Mouse (Mus musculus) lung, embryonic 14.5 days (tissue): ENCODE measurements around the gene Lactb. TPM values are rescaled to one million over a fixed set of nuclear protein-coding genes. Genes with fewer than 3 reads are reported as not detected.
A peak's percentile ranks its signal among the peaks of the same experiment; 100 is the strongest.

Experiments
- ATAC-seq: fragments of 200-750 bp; cut with Nextera tagmentation; 2 replicates; pipeline ENCODE4 v1.8.0; 2017; ENCODE audit warnings: mild to moderate bottlenecking, moderate TSS enrichment, moderate library complexity; ENCODE audit not compliant: insufficient read depth
- DNase-seq: peaks from one replicate; pipeline ENCODE4 v3.0.0-alpha.2; 2015
- H3K27ac ChIP-seq: fragments of 300-500 bp; sonication (generic); 2 replicates; pipeline ENCODE4 v1.5.1; 2014; ENCODE audit warnings: low read depth, mild to moderate bottlenecking, moderate library complexity
- H3K27me3 ChIP-seq: fragments of 300-500 bp; sonication (generic); 2 replicates; pipeline ENCODE4 v1.6.1; 2014; ENCODE audit warnings: low read length, control low read depth; ENCODE audit not compliant: insufficient read depth
- H3K36me3 ChIP-seq: fragments of 300-500 bp; sonication (generic); 2 replicates; pipeline ENCODE4 v1.6.1; 2014; ENCODE audit warnings: control low read depth; ENCODE audit not compliant: insufficient read depth
- H3K4me1 ChIP-seq: fragments of 300-500 bp; sonication (generic); 2 replicates; pipeline ENCODE4 v1.6.1; 2014; ENCODE audit warnings: antibody characterized with exemption, control low read depth; ENCODE audit not compliant: insufficient read depth
- H3K4me2 ChIP-seq: fragments of 300-500 bp; sonication (generic); 2 replicates; pipeline ENCODE4 v1.6.1; 2014; ENCODE audit warnings: mild to moderate bottlenecking
- H3K4me3 ChIP-seq: fragments of 300-500 bp; sonication (generic); 2 replicates; pipeline ENCODE4 v1.5.1; 2014; ENCODE audit warnings: low read depth, low read length
- H3K9ac ChIP-seq: fragments of 300-500 bp; sonication (generic); 2 replicates; pipeline ENCODE4 v1.6.1; 2014
- H3K9me3 ChIP-seq: fragments of 300-500 bp; sonication (generic); 2 replicates; pipeline ENCODE4 v1.6.1; 2016; ENCODE audit warnings: low read depth, low read length, control low read depth
- CTCF ChIP-seq: IDR thresholded peaks from 2 replicates; pipeline ENCODE4 v1.5.1; 2016; ENCODE audit warnings: antibody characterized with exemption, low read depth
- WGBS: fragments of 180-500 bp; shearing (Covaris S2); extraction: QIAGEN DNeasy Blood & Tissue Kit; methylation state at CpG from one replicate; pipeline ENCODE4 v1.1.7; 2014; 5-methylcytosine and 5-hydroxymethylcytosine counted together
- polyA plus RNA-seq: library from polyadenylated mRNA; unstranded; fragments of >200 nt; fragmentation: Nextera tagmentation; extraction: Ambion mirVana; gene quantifications from 2 replicates; pipeline ENCODE4 v1.2.1, GENCODE M21; 2014

The Lactb gene
- polyA plus RNA-seq, 1 experiment from 2014 or later = 8.7 TPM

- under 1% methylated on average over 76 of the region's 77 CpGs for WGBS
- H3K9ac ChIP-seq = peak within 1 kb of the TSS; percentile 93
- H3K4me1 ChIP-seq = peaks cover 6% of the 10 kb centered on the region
- DNase-seq (peak; percentile 97), ATAC-seq (peak; percentile 100)
- no peaks in the 10 kb centered on the region for H3K27me3 ChIP-seq
- H3K27ac ChIP-seq = peak within 1 kb of the TSS; percentile 96
- no peak for TF ChIP-seq CTCF
- peak within 1 kb of the TSS; percentile 94 for H3K4me3 ChIP-seq
- peaks cover 17% of the 10 kb centered on the region for H3K36me3 ChIP-seq
- H3K9me3 ChIP-seq = no peaks in the 10 kb centered on the region
- H3K4me2 ChIP-seq = peak within 1 kb of the TSS; percentile 81
These were observed 29.3 kb downstream of the Lactb start, which contains the start of gene Rps27l for GRCm38 (mm10) chr9:66945647-66946641. TSS of gene Rps27l (plus strand) at chr9:66946086.

DNA sequence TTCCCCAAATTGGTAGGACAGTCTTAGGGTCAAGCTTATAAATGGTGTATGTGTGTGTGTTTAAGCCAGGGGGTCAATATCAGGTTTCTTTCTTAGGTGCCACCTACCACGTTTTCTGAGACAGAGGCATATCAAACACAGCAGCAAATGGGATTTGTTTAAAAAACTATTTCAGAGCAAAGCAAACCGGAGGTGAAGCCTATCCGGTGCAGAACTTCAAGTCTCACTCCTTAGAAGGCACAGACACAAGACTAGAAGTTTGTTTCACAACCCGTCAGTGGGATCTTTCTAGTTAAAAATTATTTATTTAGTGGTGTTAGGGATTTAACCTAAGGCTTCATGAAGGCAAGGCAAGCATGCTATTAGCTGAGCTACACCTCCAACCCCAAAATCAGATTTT is 30.1 kb downstream of the Lactb start:
- Histone ChIP-seq H3K27me3 (no peaks in the 10 kb centered on the region), H3K9me3 (no peaks in the 10 kb centered on the region), H3K27ac (peak overlapping the region; percentile 96), H3K9ac (peak overlapping the region; percentile 93), H3K4me2 (peak overlapping the region; percentile 81), H3K36me3 (peaks cover 17% of the 10 kb centered on the region), H3K4me3 (peak overlapping the region; percentile 94), H3K4me1 (peaks cover 6% of the 10 kb centered on the region)
- ATAC-seq (no peak), DNase-seq (no peak)
- 7% methylated on average over 4 of the region's 4 CpGs for WGBS
- TF ChIP-seq CTCF = no peak

GRCm38 (mm10) chr9:66938836-66939235 is 36.4 kb downstream of the Lactb start:
- no peaks in the 10 kb centered on the region for H3K36me3 ChIP-seq
- 9% methylated on average over 4 of the region's 4 CpGs for WGBS
- TF ChIP-seq CTCF = peak; percentile 86
- ATAC-seq (peak; percentile 49), DNase-seq (peak; percentile 92)
- H3K4me2 ChIP-seq = no peak overlapping the region
- H3K9me3 ChIP-seq = no peaks in the 10 kb centered on the region
- H3K9ac ChIP-seq = no peak overlapping the region
- no peak overlapping the region for H3K27ac ChIP-seq
- no peaks in the 10 kb centered on the region for H3K27me3 ChIP-seq
- no peak overlapping the region for H3K4me3 ChIP-seq
- H3K4me1 ChIP-seq = no peaks in the 10 kb centered on the region

DNA sequence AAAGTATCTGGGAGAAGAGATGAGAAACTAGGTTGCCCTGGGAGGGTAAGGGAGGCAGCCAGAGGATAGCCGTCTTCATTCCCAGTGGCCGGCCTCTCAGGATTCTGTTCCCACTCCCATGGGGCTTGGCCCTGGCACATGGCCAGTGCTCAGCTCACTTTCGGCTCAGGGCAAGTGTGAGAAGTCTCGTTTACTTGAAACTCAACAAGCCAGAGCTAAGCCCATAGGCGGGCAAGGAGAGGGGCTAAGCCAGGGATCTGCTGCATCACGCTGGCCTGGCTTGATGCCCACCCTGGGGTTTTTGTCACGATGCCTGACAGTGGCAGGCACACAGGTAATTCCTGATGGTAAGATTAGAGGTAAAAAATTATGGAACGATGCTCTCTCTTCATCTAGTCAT is 37.8 kb downstream of the Lactb start:
- DNase-seq (peak; percentile 55), ATAC-seq (no peak)
- Histone ChIP-seq H3K9ac (no peak overlapping the region), H3K4me1 (no peaks in the 10 kb centered on the region), H3K9me3 (no peaks in the 10 kb centered on the region), H3K4me3 (no peak overlapping the region), H3K36me3 (no peaks in the 10 kb centered on the region), H3K4me2 (no peak overlapping the region), H3K27me3 (no peaks in the 10 kb centered on the region), H3K27ac (no peak overlapping the region)
- no peak for TF ChIP-seq CTCF
- 53% methylated on average over 8 of the region's 8 CpGs for WGBS

DNA sequence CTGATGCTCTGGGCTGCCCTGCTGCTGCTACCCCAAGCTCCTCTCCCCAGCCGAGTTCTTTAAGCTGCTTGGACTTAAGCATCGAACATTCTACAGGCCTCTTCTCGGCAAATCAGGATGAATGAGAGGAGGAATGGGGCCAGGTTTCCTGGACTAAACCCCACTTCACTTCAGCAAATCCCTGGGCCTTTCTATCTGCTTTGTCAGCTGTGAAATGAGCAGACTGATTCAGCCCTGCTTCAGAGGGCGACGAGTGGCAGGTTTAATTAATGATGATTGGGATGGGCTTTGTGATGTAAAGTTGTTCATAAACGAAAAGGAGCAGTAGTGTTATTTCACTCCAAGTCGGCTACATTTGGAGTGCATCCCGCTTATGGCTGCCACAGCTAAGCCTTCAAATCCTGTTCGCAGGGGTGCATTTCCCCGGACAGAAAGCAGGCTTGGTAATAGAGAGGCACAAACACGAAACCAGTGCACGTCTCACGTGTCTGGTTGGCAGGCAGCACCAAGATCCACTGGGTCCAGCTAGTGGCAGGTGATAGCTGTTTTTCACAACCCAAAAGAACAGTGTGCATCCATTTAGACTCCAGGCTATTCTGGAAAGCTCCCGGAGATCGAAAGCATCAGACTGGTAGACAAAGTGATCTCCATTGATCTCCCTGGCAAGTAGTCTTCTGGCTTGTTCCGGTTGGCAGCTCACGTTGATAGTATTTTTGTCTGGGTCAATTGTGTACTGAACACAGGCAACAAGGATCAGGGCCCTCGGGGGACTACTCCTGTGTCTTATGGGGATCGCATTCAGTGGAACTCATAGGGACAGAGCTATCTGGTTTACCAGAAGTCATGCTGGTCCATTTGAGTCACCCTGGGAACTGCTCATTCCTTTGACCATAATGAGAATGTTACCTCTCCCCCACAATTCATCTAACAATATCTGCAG is 41.1 kb downstream of the Lactb start:
- H3K4me3 ChIP-seq = no peak overlapping the region
- DNase-seq = no peak
- no peak overlapping the region for H3K4me2 ChIP-seq
- ATAC-seq = no peak
- no peaks in the 10 kb centered on the region for H3K27me3 ChIP-seq
- H3K9ac ChIP-seq = no peak overlapping the region
- no peak for TF ChIP-seq CTCF
- H3K4me1 ChIP-seq = no peaks in the 10 kb centered on the region
- H3K36me3 ChIP-seq = no peaks in the 10 kb centered on the region
- H3K9me3 ChIP-seq = no peaks in the 10 kb centered on the region
- no peak overlapping the region for H3K27ac ChIP-seq
- WGBS = 76% methylated on average over 19 of the region's 19 CpGs

GRCm38 (mm10) chr9:66930351-66930750 is 44.9 kb downstream of the Lactb start:
- no peak overlapping the region for H3K27ac ChIP-seq
- H3K4me3 ChIP-seq = no peak overlapping the region
- H3K4me2 ChIP-seq = no peak overlapping the region
- DNase-seq = no peak
- ATAC-seq = no peak
- no peaks in the 10 kb centered on the region for H3K9me3 ChIP-seq
- TF ChIP-seq CTCF = no peak
- H3K27me3 ChIP-seq = no peaks in the 10 kb centered on the region
- WGBS = 40% methylated on average over 7 of the region's 7 CpGs
- H3K4me1 ChIP-seq = no peaks in the 10 kb centered on the region
- no peak overlapping the region for H3K9ac ChIP-seq
- H3K36me3 ChIP-seq = no peaks in the 10 kb centered on the region
